Mouse (Mus musculus) frontal cortex, adult 2 months (tissue): Measurements from ENCODE around the gene Kcnh8. TPM values are rescaled to one million over a fixed set of nuclear protein-coding genes. Genes with fewer than 3 reads are reported as not detected.
A peak's percentile ranks its signal among the peaks of the same experiment; 100 is the strongest.

Experiments
- DNase-seq, 2 experiments: peaks; one replicate each; pipeline ENCODE4 v3.0.0; 2022; ENCODE audit warnings: low spot score in 1 of 2; ENCODE audit errors: extremely low spot score in 1 of 2
- polyA plus RNA-seq: library from polyadenylated mRNA; depleted of rRNA; stranded (reverse); fragments of >200 nt; gene quantifications from 2 replicates; pipeline ENCODE4 v1.2.3, GENCODE M21; 2012; rRNA removed

Kcnh8 gene
- 1.1 and 1.9 TPM in 2 replicates for polyA plus RNA-seq

GRCm38 (mm10) chr17:52602093-52602780 lies at the start of gene Kcnh8:
TSS of gene Kcnh8 (plus strand) at chr17:52602709.
- peak in 1 of 2 experiments; percentile 18 for DNase-seq

- DNase-seq, result peak; percentile 25 to 87
These were observed 42.4 kb upstream of the Kcnh8 start for GRCm38 (mm10) chr17:52559961-52560720.

- no peak for DNase-seq
These were observed 36.9 kb upstream of the Kcnh8 start for GRCm38 (mm10) chr17:52565467-52566155.

GRCm38 (mm10) chr17:52569584-52570270 lies 32.8 kb upstream of the Kcnh8 start:
- peak in 1 of 2 experiments; percentile 19 for DNase-seq

- no peak for DNase-seq
These were observed 30.3 kb upstream of the Kcnh8 start for GRCm38 (mm10) chr17:52572229-52572628.

- no peak for DNase-seq
These were observed 10.9 kb upstream of the Kcnh8 start for GRCm38 (mm10) chr17:52591503-52592194.

GRCm38 (mm10) chr17:52599141-52599540 lies 3.4 kb upstream of the Kcnh8 start:
- DNase-seq, result no peak

- peak; percentile 40 to 78 for DNase-seq
These were observed 1.6 kb upstream of the Kcnh8 start for GRCm38 (mm10) chr17:52600882-52601371.

GRCm38 (mm10) chr17:52602781-52603170 lies 267 bp downstream of the Kcnh8 start:
- no peak for DNase-seq

- no peak for DNase-seq
These were observed 902 bp downstream of the Kcnh8 start for GRCm38 (mm10) chr17:52603411-52603810.

- DNase-seq, result no peak
These were observed 8.9 kb downstream of the Kcnh8 start for GRCm38 (mm10) chr17:52611382-52611781.

- no peak for DNase-seq
These were observed 46.7 kb downstream of the Kcnh8 start for GRCm38 (mm10) chr17:52649186-52649585.

- DNase-seq, result no peak
These were observed 89.5 kb downstream of the Kcnh8 start for GRCm38 (mm10) chr17:52691988-52692387.

- no peak for DNase-seq
These were observed 99.4 kb downstream of the Kcnh8 start for GRCm38 (mm10) chr17:52701944-52702343.

GRCm38 (mm10) chr17:52712319-52712718 lies 109.8 kb downstream of the Kcnh8 start:
- DNase-seq, result peak in 1 of 2 experiments; percentile 2

GRCm38 (mm10) chr17:52722214-52722613 lies 119.7 kb downstream of the Kcnh8 start:
- no peak for DNase-seq

GRCm38 (mm10) chr17:52728806-52729205 lies 126.3 kb downstream of the Kcnh8 start:
- no peak for DNase-seq

GRCm38 (mm10) chr17:52738436-52738835 lies 135.9 kb downstream of the Kcnh8 start:
- no peak for DNase-seq

- DNase-seq, result no peak
These were observed 185.6 kb downstream of the Kcnh8 start for GRCm38 (mm10) chr17:52788151-52788550.

GRCm38 (mm10) chr17:52804463-52804862 lies 202.0 kb downstream of the Kcnh8 start:
- DNase-seq, result no peak
